Mouse (Mus musculus): ENCODE results near the gene Timm17b. TPM values are rescaled to one million over a fixed set of nuclear protein-coding genes. Genes with fewer than 3 reads are reported as not detected.

Timm17b gene
- polyA plus RNA-seq, 1 experiment from 2014 or later: 170 TPM

DNA sequence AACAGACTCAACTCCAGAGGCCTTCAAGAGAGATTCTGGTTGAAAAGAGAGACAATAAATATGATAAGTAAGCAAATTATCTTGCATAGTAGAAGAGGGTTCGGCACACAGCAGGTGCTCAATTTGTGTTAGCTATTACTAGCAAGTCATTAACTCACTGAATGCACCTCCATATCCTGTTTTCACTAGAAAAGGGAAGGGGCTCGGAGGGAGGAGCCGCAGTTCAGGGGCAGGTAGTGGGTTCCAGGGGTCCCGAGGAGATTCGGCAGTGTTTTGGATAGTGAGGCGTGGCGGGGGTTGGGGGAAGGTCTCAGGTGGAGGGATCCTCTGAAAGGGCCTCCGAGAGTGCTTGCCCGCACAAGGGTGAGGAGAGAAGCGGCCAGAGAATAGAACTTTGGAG lies 28.0 kb downstream of the Timm17b start:
- Histone ChIP-seq H3K4me3 (ENCODE audit: low read depth, low read length) (no peak overlapping the region), H3K4me1 (ENCODE audit: control insufficient read depth, insufficient read depth, low read length) (no peaks in the 10 kb centered on the region), H3K9ac (ENCODE audit: low read depth, low read length) (no peak overlapping the region), H3K36me3 (ENCODE audit: control insufficient read depth, insufficient read depth, low read length) (0 out of 2 replicates have a peak, but pooled peaks cover 4% of the 10 kb centered on the region), H3K27ac (replicated peaks; ENCODE audit: low read depth, low read length) (no peak overlapping the region), H3K27me3 (replicated peaks; ENCODE audit: control insufficient read depth, insufficient read depth, low read length) (peaks cover 55% of the 10 kb centered on the region), H3K4me2 (ENCODE audit: low read depth, low read length) (no peak overlapping the region), H3K9me3 (ENCODE audit: control insufficient read depth, low read length) (no peaks in the 10 kb centered on the region)
- WGBS: 25% methylated on average over 10 of the region's 10 CpGs
- DNase-seq (ENCODE audit: low spot score) (no peak), ATAC-seq (ENCODE audit: low read depth) (no peak)

DNA sequence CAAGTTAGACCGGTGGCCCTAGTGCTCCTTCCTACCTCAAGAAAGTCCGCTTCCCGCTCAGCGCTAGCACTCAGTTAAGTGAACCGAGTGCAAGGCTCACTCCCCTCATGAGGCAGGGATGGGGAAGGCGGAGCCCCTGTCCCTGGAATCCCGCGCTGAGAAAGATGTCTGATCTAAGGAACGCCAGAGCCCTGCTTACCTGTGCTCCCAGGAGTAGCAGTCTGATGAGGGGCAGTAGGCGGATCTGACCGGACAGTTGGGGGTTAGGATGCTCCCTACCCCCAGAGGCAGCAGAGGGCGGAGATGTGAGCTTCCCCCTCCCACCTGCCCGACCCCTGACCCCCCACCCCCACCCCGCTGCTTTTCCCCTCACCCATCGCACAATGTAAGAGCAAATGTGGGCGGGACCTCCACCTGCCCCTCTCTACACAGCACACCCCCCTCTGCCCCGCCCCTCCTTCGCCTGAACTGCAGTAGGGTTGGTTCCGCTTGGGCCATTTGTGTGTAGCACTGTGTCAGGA lies 29.2 kb downstream of the Timm17b start, which contains the start of gene Eras:
TSS of gene Eras (minus strand) at position 338 of the 521 bp plus-strand sequence.
- no peak within 1 kb of the TSS for H3K27ac ChIP-seq (replicated peaks; ENCODE audit: low read depth, low read length)
- 0 out of 2 replicates have a peak, but pooled peaks cover 7% of the 10 kb centered on the region for H3K36me3 ChIP-seq (ENCODE audit: control insufficient read depth, insufficient read depth, low read length)
- 18% methylated on average over 15 of the region's 19 CpGs for WGBS
- H3K9ac ChIP-seq (ENCODE audit: low read depth, low read length): no peak within 1 kb of the TSS
- H3K4me1 ChIP-seq (ENCODE audit: control insufficient read depth, insufficient read depth, low read length): no peaks in the 10 kb centered on the region
- H3K9me3 ChIP-seq (ENCODE audit: control insufficient read depth, low read length): no peaks in the 10 kb centered on the region
- DNase-seq (ENCODE audit: low spot score) (no peak), ATAC-seq (ENCODE audit: low read depth) (no peak)
- no peak within 1 kb of the TSS for H3K4me2 ChIP-seq (ENCODE audit: low read depth, low read length)
- H3K27me3 ChIP-seq (replicated peaks; ENCODE audit: control insufficient read depth, insufficient read depth, low read length): peaks cover 43% of the 10 kb centered on the region
- H3K4me3 ChIP-seq (ENCODE audit: low read depth, low read length): no peak within 1 kb of the TSS

DNA sequence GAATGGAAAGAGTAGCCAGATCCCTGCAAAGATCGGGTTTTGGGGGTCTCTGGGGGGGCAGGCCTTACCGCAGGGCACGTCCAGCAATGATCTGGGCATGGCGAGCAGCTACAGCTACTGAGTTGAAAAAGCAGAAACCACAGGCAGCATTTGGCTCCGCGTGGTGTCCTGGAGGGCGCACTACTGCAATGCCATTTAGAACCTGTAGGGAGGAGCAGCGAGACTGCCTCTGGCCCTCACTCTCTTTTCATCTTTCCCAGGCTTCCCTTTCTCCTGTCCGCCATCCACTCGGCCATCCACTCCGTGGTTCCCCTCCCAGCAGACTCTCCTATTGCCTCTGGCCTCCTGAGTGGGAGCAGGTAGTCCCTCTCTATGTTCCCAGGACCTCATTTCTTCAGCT lies 37.7 kb downstream of the Timm17b start:
- WGBS: 65% methylated on average over 11 of the region's 11 CpGs
- ATAC-seq (ENCODE audit: low read depth) (no peak), DNase-seq (ENCODE audit: low spot score) (no peak)
- H3K4me3 ChIP-seq (ENCODE audit: low read depth, low read length): no peak overlapping the region
- no peak overlapping the region for H3K4me2 ChIP-seq (ENCODE audit: low read depth, low read length)
- no peaks in the 10 kb centered on the region for H3K27me3 ChIP-seq (replicated peaks; ENCODE audit: control insufficient read depth, insufficient read depth, low read length)
- no peaks in the 10 kb centered on the region for H3K4me1 ChIP-seq (ENCODE audit: control insufficient read depth, insufficient read depth, low read length)
- H3K9me3 ChIP-seq (ENCODE audit: control insufficient read depth, low read length): no peaks in the 10 kb centered on the region
- no peak overlapping the region for H3K9ac ChIP-seq (ENCODE audit: low read depth, low read length)
- no peak overlapping the region for H3K27ac ChIP-seq (replicated peaks; ENCODE audit: low read depth, low read length)
- H3K36me3 ChIP-seq (ENCODE audit: control insufficient read depth, insufficient read depth, low read length): peaks cover 18% of the 10 kb centered on the region; the same call in 1 of the 2 replicates

DNA sequence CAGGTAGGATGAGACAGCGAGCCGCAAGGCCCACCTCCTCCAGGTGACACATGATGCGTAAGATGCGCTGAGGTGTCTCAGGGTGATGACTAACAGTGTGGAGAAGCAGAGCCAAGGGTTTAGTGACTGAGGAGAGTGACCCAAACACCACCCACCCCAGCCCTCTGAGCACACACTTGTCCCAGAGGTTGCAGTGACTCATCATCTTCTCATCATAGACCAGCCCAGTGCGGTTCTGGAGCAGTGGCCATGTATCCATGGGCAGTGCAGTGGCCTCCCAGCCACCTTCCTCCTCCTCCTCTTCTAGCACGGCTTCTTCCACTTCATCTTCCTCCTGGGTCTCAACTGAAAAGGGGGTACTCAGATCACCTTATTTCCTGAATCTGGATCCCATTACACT lies 38.5 kb downstream of the Timm17b start:
- no peak overlapping the region for H3K9ac ChIP-seq (ENCODE audit: low read depth, low read length)
- H3K4me1 ChIP-seq (ENCODE audit: control insufficient read depth, insufficient read depth, low read length): no peaks in the 10 kb centered on the region
- H3K27ac ChIP-seq (replicated peaks; ENCODE audit: low read depth, low read length): no peak overlapping the region
- no peak for ATAC-seq (ENCODE audit: low read depth)
- H3K36me3 ChIP-seq (ENCODE audit: control insufficient read depth, insufficient read depth, low read length): peaks cover 22% of the 10 kb centered on the region; the same call in 1 of the 2 replicates
- H3K4me2 ChIP-seq (ENCODE audit: low read depth, low read length): no peak overlapping the region
- H3K4me3 ChIP-seq (ENCODE audit: low read depth, low read length): no peak overlapping the region
- 87% methylated on average over 6 of the region's 6 CpGs for WGBS
- H3K27me3 ChIP-seq (replicated peaks; ENCODE audit: control insufficient read depth, insufficient read depth, low read length): no peaks in the 10 kb centered on the region
- no peaks in the 10 kb centered on the region for H3K9me3 ChIP-seq (ENCODE audit: control insufficient read depth, low read length)
- DNase-seq (ENCODE audit: low spot score): no peak

DNA sequence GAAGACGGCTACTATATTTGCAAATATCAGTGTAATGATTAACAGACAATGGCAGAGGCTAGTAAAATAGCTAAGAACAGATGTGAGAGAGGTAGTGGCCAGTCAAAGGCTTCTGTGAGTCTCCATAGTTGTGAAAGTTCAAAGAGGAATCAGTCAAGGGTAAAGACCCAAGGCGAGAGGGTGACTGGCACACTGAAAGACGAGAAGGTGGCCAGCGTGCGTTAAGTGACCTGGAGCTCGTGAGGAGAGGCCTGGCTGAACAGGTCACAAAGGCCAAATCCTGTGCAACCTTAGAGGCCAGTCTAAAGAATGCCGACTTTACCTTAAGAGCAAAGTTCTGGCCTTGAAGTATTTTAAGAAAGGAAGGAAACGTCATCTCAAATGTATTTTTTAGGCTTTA lies 46.5 kb downstream of the Timm17b start:
- H3K4me1 ChIP-seq (ENCODE audit: control insufficient read depth, insufficient read depth, low read length): no peaks in the 10 kb centered on the region
- H3K36me3 ChIP-seq (ENCODE audit: control insufficient read depth, insufficient read depth, low read length): peaks cover 13% of the 10 kb centered on the region; the same call in 1 of the 2 replicates
- no peak overlapping the region for H3K4me2 ChIP-seq (ENCODE audit: low read depth, low read length)
- H3K9ac ChIP-seq (ENCODE audit: low read depth, low read length): no peak overlapping the region
- no peak for ATAC-seq (ENCODE audit: low read depth)
- H3K27ac ChIP-seq (replicated peaks; ENCODE audit: low read depth, low read length): no peak overlapping the region
- H3K4me3 ChIP-seq (ENCODE audit: low read depth, low read length): no peak overlapping the region
- 71% methylated on average over 8 of the region's 8 CpGs for WGBS
- DNase-seq (ENCODE audit: low spot score): no peak
- H3K9me3 ChIP-seq (ENCODE audit: control insufficient read depth, low read length): no peaks in the 10 kb centered on the region
- no peaks in the 10 kb centered on the region for H3K27me3 ChIP-seq (replicated peaks; ENCODE audit: control insufficient read depth, insufficient read depth, low read length)

DNA sequence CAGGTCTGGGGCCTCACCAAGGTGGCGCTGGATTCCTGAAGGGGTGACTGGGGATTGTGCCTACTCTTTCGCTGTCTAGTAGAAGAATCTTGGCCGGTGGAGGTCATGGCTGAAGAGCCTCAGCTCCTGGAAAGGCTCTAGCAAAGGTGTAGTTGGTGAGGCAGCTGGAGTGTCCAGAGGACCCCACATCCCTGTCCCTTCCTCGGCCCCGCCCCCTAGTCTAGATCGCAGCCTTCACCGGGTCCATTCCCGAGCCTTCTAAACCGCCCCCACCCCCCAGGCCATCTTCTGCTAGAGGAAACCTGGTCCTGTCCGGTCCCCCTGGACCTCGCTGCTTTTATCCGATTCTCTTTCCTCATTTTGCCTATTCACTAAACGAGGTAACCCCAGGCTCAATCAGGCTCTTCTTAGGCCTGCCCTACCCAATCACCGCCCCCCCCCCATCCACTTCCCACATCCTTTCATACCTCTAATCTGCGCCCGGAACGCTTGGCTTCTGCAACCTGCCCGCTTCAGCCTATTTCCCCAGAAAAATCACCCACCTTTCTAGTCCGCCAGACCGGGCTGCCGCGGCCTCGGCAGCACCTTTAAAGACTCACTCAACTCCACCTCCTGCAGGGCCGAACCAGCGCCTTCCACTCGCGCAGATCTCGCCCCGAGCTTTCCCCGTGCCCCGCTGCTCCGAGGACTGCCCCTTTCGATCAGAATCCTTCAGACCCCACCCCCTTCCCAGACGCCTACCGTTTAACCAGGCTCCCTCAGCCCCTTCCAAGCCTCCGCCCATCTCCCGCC lies 48.1 kb downstream of the Timm17b start, which contains the start of gene Hdac6:
TSS of gene Hdac6 (minus strand) at position 782 of the 792 bp plus-strand sequence.
- DNase-seq (ENCODE audit: low spot score) (no peak), ATAC-seq (ENCODE audit: low read depth) (peak; percentile 23)
- no peaks in the 10 kb centered on the region for H3K4me1 ChIP-seq (ENCODE audit: control insufficient read depth, insufficient read depth, low read length)
- WGBS: 24% methylated on average over 31 of the region's 37 CpGs
- H3K36me3 ChIP-seq (ENCODE audit: control insufficient read depth, insufficient read depth, low read length): peaks cover 9% of the 10 kb centered on the region; the same call in 1 of the 2 replicates
- H3K4me3 ChIP-seq (ENCODE audit: low read depth, low read length): peak within 1 kb of the TSS; percentile 49
- no peaks in the 10 kb centered on the region for H3K27me3 ChIP-seq (replicated peaks; ENCODE audit: control insufficient read depth, insufficient read depth, low read length)
- H3K27ac ChIP-seq (replicated peaks; ENCODE audit: low read depth, low read length): peak within 1 kb of the TSS; percentile 67; the same call in 1 of the 2 replicates
- H3K9ac ChIP-seq (ENCODE audit: low read depth, low read length): peak within 1 kb of the TSS; percentile 64
- no peaks in the 10 kb centered on the region for H3K9me3 ChIP-seq (ENCODE audit: control insufficient read depth, low read length)
- H3K4me2 ChIP-seq (ENCODE audit: low read depth, low read length): peak within 1 kb of the TSS; percentile 56

DNA sequence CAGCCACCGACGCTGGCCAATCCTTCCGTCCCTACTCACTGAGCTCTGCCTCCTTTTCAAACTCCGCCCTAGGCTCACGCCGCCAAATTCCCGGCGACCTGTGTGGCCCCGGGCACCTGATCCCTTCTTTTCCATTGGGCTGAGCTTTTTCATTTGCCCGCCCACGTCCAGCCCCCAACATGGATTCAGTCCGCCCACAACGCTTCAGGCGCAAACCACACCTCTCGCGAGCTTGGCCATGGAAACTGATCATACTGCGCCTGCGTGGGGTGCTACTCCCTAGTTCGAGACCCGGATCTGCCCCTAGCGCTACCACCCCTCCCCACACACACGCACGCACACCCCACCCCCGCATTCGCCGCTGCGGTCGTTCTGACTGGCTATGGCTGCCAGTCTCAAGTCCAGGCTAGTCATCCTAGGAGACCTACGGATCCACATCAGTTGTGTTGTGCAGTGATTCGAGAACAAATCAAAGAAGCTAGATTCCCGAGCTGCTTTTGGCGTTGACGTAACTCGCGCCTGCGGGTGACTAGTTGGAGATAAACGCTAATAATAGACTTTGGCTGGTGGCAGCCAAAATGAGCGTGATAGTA lies 48.8 kb downstream of the Timm17b start:
- Histone ChIP-seq H3K27ac (replicated peaks; ENCODE audit: low read depth, low read length) (peak overlapping the region; percentile 67; the same call in 1 of the 2 replicates), H3K4me2 (ENCODE audit: low read depth, low read length) (peak overlapping the region; percentile 54), H3K9ac (ENCODE audit: low read depth, low read length) (peak overlapping the region; percentile 57), H3K4me3 (ENCODE audit: low read depth, low read length) (peak overlapping the region; percentile 49), H3K27me3 (replicated peaks; ENCODE audit: control insufficient read depth, insufficient read depth, low read length) (no peaks in the 10 kb centered on the region), H3K9me3 (ENCODE audit: control insufficient read depth, low read length) (no peaks in the 10 kb centered on the region), H3K4me1 (ENCODE audit: control insufficient read depth, insufficient read depth, low read length) (no peaks in the 10 kb centered on the region), H3K36me3 (ENCODE audit: control insufficient read depth, insufficient read depth, low read length) (peaks cover 9% of the 10 kb centered on the region; the same call in 1 of the 2 replicates)
- ATAC-seq (ENCODE audit: low read depth): peak; percentile 99; the same call in 1 of the 2 replicates
- 15% methylated on average over 38 of the region's 38 CpGs for WGBS
- DNase-seq (ENCODE audit: low spot score): peak; percentile 96

DNA sequence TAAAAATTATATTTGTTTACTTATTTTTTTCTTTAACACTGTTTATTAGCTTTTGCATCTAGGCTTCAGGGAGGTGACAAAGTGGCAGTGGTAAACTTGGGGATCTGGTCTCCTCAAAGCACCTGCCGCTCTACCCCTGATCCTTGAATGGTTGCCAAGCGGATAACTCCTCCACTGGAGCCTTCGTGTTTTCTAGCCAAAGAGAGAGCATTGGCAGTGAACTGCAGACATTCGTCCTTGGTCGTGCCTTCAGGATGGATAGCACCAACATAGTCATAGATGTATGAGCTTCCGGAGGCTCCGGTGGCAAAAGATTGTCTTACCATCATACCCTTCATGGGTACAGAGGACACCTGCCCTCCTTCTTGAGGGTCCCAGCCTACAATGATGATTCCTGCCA lies 50.9 kb downstream of the Timm17b start:
- Histone ChIP-seq H3K27ac (replicated peaks; ENCODE audit: low read depth, low read length) (no peak overlapping the region), H3K4me1 (ENCODE audit: control insufficient read depth, insufficient read depth, low read length) (no peaks in the 10 kb centered on the region), H3K36me3 (ENCODE audit: control insufficient read depth, insufficient read depth, low read length) (peaks cover 6% of the 10 kb centered on the region; the same call in 1 of the 2 replicates), H3K9me3 (ENCODE audit: control insufficient read depth, low read length) (no peaks in the 10 kb centered on the region), H3K4me2 (ENCODE audit: low read depth, low read length) (no peak overlapping the region), H3K9ac (ENCODE audit: low read depth, low read length) (no peak overlapping the region), H3K4me3 (ENCODE audit: low read depth, low read length) (no peak overlapping the region), H3K27me3 (replicated peaks; ENCODE audit: control insufficient read depth, insufficient read depth, low read length) (no peaks in the 10 kb centered on the region)
- ATAC-seq (ENCODE audit: low read depth) (no peak), DNase-seq (ENCODE audit: low spot score) (no peak)
- whole genome bisulfite sequencing: 89% methylated on average over 7 of the region's 7 CpGs
